Mouse (Mus musculus): ENCODE results near the gene Rtl10. TPM values are rescaled to one million over a fixed set of nuclear protein-coding genes. Genes with fewer than 3 reads are reported as not detected.

The Rtl10 gene
- total RNA-seq (2021): 7.1 and 8.6 TPM in 2 replicates
- long read RNA-seq, partial matches to known transcripts: 1 of 1 reads
- long read RNA-seq, other reads (novel, unspliced or antisense): 0 of 1 reads

GRCm38 (mm10) chr16:18498558-18498990 lies at the start of gene Rtl10, which contains the start of gene Gnb1l:
Rtl10 (plus strand) TSS chr16:18498901.
Gnb1l (plus strand) TSS chr16:18498713.
- peak; percentile 98 for DNase-seq

GRCm38 (mm10) chr16:18449005-18449404 lies 49.7 kb upstream of the Rtl10 start:
- DNase-seq: no peak

- no peak for DNase-seq
These were observed 47.1 kb upstream of the Rtl10 start for GRCm38 (mm10) chr16:18451486-18452181.

- no peak for DNase-seq
These were observed 46.3 kb upstream of the Rtl10 start for GRCm38 (mm10) chr16:18452361-18452862.

- DNase-seq: no peak
These were observed 44.9 kb upstream of the Rtl10 start for GRCm38 (mm10) chr16:18453846-18454245.

- DNase-seq: no peak
These were observed 43.3 kb upstream of the Rtl10 start for GRCm38 (mm10) chr16:18455407-18455806.

GRCm38 (mm10) chr16:18458661-18459060 lies 40.0 kb upstream of the Rtl10 start:
- no peak for DNase-seq

- DNase-seq: peak; percentile 41
These were observed 39.3 kb upstream of the Rtl10 start for GRCm38 (mm10) chr16:18459335-18459954.

GRCm38 (mm10) chr16:18459955-18460370 lies 38.7 kb upstream of the Rtl10 start:
- DNase-seq: no peak

GRCm38 (mm10) chr16:18460826-18461225 lies 37.9 kb upstream of the Rtl10 start:
- DNase-seq: no peak

GRCm38 (mm10) chr16:18462031-18462430 lies 36.7 kb upstream of the Rtl10 start:
- DNase-seq: no peak

- no peak for DNase-seq
These were observed 36.1 kb upstream of the Rtl10 start for GRCm38 (mm10) chr16:18462598-18462997.

- no peak for DNase-seq
These were observed 34.4 kb upstream of the Rtl10 start for GRCm38 (mm10) chr16:18464271-18464670.

GRCm38 (mm10) chr16:18470829-18471228 lies 27.9 kb upstream of the Rtl10 start:
- DNase-seq: no peak

GRCm38 (mm10) chr16:18471381-18471955 lies 27.2 kb upstream of the Rtl10 start:
- DNase-seq: no peak

GRCm38 (mm10) chr16:18471976-18472375 lies 26.7 kb upstream of the Rtl10 start:
- DNase-seq: no peak

- DNase-seq: no peak
These were observed 26.3 kb upstream of the Rtl10 start for GRCm38 (mm10) chr16:18472416-18472815.

GRCm38 (mm10) chr16:18472976-18473375 lies 25.7 kb upstream of the Rtl10 start:
- no peak for DNase-seq

- no peak for DNase-seq
These were observed 24.7 kb upstream of the Rtl10 start for GRCm38 (mm10) chr16:18474021-18474420.

GRCm38 (mm10) chr16:18477996-18478395 lies 20.7 kb upstream of the Rtl10 start:
- DNase-seq: no peak

- no peak for DNase-seq
These were observed 19.0 kb upstream of the Rtl10 start for GRCm38 (mm10) chr16:18479667-18480066.

GRCm38 (mm10) chr16:18480933-18481485 lies 17.7 kb upstream of the Rtl10 start:
- no peak for DNase-seq

- no peak for DNase-seq
These were observed 16.3 kb upstream of the Rtl10 start for GRCm38 (mm10) chr16:18482431-18482830.
